Mouse (Mus musculus): ENCODE data around the gene Zfp69.

GRCm38 (mm10) chr4:120993025-120993424, 41.5 kb upstream of the Zfp69 start:
- no peak for TF ChIP-seq CTCF (IDR thresholded peaks at IDR 0.05; ENCODE audit: borderline replicate concordance, insufficient read depth, low read depth, low read length)
- TF ChIP-seq POLR2A (IDR thresholded peaks at IDR 0.05; ENCODE audit: borderline replicate concordance, insufficient read depth, low read length), result no peak

Data from cerebellum, adult 2 months (tissue).